Mouse (Mus musculus) T-cell, adult 2 months (primary cell): ENCODE measurements around the gene Setd7.
"Not testable (repeated sequence)": the region's sequence is repeated elsewhere in the genome, so short reads cannot be mapped to it uniquely, and the experiment has no call there.

Source experiments
- DNase-seq: peaks from one replicate; pipeline ENCODE4 v3.0.0; 2022; ENCODE audit warnings: low spot score

Gene Setd7

GRCm38 (mm10) chr3:51560511-51561108 lies at the start of gene Setd7:
Gene Setd7, minus strand, starts transcription at chr3:51560879.
- peak; percentile 73 for DNase-seq

- DNase-seq, result no peak
These were observed 43.8 kb upstream of the Setd7 start for GRCm38 (mm10) chr3:51604489-51604888.

DNA sequence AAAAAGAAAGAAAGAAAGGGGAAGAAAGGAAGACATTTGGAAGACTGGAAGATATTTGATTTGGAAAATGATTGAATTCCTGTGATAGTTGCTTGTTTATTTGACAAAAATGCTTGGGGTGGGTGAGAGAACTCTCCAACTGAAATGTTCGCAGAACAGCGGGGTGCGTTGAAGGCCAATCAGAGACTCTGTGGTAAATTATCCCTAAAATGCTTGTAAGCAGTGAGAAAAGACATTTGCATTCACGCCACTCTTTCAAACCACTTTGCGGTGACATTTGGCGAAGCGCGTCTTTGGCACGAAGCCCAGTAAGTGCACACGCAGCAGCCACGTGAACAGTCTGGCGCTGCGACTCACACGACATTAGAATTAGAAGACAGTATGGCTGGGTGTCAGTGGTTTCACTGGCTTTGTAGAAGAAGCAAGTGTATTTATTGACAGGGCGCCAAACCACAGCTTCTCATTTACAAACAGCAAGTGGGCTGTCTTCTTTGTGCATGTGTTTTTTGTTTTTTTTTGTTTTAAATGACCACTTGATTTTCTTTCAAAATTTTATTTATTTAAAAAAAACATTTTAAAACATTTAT lies 43.1 kb upstream of the Setd7 start:
- DNase-seq, result peak; percentile 52

GRCm38 (mm10) chr3:51601461-51601860 lies 40.8 kb upstream of the Setd7 start:
- DNase-seq, result no peak

- DNase-seq, result no peak
These were observed 40.0 kb upstream of the Setd7 start for GRCm38 (mm10) chr3:51600728-51601127.

- DNase-seq, result no peak
These were observed 38.5 kb upstream of the Setd7 start for GRCm38 (mm10) chr3:51599057-51599630.

- no peak for DNase-seq
These were observed 35.9 kb upstream of the Setd7 start for GRCm38 (mm10) chr3:51596538-51596937.

GRCm38 (mm10) chr3:51593506-51593905 lies 32.8 kb upstream of the Setd7 start:
- DNase-seq, result no peak

GRCm38 (mm10) chr3:51591591-51591990 lies 30.9 kb upstream of the Setd7 start:
- no peak for DNase-seq

DNA sequence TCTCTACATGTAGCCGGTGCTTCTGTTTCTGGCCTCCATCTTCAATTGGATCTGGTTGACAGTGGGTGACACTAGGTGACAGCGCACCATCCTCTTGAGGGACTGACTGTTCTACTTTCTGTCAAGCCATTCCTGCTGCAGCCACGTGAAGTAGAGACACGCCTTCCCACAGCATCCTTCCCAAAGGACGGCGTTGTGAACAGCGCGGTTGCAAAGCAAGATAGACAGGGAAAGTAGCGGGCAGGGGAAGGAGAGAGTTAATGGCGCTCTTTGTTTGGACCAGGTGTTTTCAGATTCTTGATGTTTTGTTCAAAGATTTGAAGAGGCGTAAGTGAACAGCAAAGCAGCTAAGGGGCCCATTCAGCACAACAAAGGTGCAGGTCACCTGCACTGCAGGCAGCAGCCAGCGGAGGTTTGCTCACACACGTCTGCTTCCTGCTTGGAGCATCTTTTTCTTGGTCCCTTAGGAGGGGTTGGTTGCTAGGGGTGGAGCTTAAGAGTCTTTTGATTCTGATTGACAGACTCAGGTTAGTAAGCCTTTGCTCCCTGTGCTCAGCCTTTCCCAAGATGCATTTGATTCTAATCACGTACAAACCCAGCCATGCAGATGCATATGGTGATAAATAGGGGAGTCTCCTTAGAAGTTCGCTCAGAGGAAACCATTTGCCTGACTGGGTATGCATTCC lies 29.7 kb upstream of the Setd7 start:
- no peak for DNase-seq

DNA sequence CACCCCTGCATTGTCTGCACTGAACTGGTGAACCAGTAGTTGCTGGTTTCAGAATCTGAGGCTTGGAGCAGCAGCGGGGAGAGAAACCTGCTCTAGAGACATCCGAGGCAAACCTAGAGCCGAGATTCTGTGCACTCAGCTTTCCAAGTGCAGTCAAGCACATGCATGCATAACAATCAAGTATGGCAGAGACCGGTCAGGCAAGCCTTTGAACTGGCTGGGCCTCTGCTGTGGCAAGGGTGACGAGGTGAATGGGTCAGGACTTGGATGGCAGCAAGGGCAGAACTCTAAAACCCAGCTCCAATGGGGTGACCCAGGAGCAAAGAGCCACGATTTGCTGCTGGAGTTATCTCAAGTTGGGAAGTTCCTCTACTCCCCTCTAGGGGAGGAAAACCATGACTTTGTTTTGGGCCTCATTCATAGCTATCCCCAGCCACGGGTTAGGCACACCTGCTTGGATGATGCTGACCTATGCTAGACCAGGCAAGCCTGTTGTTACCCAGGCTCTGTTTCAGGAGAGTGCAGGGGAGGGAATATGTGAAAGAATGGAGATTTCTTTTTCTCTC lies 27.1 kb upstream of the Setd7 start:
- no peak for DNase-seq

DNA sequence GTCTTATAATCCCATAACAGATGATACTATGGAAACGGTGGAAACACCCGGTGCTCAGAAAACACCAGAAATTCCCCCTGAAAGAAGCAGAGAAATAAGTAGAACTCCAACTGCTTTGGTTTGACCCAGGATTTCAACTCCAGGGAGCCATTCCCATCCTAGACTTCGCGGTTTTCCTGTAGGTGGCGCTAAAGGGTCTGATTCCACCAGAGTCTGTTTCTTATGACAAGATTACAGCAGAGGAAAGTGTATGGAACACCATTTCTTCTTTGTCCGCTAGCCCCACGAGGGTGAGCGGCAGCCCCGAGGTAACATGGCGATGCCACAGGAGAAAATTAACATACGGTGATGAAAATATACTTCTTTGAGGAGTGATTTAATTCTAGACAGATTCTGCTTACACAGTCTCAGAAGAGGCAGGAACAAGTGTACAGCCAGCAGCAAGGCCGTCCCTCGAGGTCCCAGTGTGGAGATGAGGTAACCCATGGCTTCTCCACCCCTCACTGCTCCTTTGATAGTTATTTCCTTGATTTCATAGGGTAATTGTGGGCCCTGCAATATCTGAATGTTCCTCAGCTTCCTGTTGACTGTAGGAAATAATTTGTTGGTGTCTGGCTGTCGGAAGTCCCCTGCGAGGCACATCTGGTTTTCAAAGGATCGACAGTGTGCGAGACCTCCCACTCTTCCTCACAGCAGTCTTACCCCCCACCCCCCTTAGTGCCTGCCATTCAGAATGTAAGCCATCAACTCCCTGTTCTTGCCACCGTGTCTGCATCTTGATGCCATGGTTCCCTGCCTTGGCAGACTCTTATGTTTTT lies 23.1 kb upstream of the Setd7 start:
- peak; percentile 58 for DNase-seq

DNA sequence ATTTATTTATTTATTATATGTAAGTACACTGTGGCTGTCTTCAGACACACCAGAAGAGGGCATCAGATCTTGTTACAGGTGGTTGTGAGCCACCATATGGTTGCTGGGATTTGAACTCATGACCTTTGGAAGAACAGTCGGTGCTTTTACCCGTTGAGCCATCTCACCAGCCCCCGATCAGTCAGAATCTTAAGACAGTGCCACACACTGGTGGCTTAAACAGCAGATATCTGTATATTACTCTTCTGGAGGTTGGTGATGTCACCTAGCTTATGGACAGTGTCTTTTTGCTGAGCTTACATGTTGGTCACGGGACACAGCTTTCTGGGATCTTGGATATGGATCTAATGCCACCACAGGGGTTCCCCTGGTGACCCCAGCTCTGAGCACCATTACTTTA lies 18.6 kb upstream of the Setd7 start:
- DNase-seq, result not testable (repeated sequence)

GRCm38 (mm10) chr3:51577816-51578749 lies 17.4 kb upstream of the Setd7 start:
- DNase-seq, result no peak

DNA sequence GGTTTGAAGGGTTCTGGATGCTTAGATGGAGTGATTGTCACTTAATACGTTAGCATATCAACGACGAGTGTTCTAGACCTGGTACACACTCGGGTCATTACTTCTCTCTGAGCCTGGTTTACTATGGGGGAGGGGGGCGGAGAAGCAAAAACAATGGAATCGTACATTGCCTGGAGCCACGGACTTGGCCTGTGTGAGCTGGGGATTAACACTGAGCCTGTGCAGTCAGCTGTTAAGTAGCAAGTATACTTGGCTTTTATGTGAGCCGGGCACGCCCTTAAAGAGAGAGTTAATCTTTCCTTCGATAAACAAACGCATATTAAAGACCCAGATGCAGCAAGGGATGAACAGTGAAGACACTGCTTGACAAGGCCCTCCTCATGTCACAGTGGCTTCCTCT lies 16.7 kb upstream of the Setd7 start:
- DNase-seq, result no peak

DNA sequence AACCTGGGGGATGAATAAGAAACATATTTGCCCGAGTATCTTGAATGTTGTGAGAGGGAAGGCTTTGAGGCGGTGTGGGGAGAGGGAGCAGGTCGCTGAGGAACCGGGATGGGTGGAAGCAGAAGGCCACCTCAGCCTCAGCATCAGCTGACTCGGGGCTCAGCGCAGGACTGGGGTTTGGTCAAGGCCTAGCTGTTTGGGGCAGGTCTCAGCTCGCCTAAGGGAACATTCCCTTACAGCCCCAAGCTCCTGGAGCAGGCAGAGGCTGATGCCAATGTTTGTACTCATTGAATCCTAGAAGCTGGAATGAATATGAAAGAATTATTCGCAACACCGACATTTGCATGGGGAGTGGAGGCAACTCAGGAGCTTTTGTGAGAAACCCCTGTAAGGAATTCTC lies 13.2 kb upstream of the Setd7 start:
- no peak for DNase-seq

DNA sequence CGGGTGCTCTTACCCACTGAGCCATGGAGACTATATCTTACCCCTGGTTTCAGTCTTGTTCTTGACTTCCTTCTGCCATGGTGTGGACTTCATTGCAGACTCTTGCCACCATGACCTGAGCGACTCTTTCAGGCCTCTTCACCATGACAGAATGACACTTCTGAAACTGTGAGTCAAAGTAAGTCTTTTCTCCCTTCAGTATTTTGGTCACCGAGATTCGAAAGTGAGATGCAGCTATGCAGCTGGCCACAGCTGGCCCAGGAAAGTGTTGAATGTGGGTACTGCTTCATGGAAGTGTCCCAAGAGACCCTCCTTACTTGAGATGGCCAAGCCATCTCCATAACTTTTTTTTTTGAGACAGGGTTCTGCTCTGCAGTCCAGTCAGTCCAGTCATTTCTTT lies 9.5 kb upstream of the Setd7 start:
- DNase-seq, result no peak

GRCm38 (mm10) chr3:51561993-51562385 lies 1.3 kb upstream of the Setd7 start:
- no peak for DNase-seq

DNA sequence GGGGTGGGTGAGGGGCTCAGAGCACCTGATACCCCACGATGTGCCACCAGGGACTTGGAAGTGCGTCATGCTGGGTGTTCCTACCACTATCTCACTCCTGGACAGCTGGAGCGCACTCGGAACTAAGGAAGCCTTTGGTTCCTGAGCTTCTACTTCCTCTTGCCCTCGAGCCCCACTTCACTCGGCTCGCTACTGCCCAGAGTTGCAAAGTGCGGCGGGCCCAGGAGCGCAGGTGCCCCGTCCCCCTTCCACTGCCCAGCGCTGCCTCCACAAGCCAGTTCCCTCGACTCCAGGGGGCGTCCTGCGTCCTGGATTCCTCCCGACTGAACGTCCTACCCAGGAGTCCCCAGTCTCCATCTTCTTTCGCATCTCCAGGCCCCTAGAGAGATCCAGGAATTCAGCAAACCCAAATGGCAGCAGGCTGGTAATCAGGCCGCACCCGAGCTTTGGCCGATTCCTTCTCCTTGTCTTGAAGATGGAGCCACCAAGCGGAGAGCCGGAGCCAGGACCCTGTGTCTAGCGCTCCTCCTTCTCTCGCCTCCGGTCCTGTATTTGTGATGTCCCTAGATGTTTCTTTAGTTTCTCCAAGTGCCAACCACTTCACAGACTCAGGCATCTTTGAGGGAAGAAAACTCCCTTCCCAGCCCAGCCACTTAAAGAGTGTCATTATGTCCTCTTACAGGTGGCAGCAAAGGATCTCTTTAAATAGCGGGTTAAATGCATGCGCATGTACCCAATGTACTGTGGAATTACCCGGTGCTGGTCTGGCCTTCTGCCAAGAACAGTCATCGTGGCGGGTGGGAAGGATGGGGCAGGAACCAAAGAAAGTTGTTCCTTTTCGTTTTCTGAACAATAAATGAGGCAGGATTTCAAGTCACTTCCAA lies 672 bp upstream of the Setd7 start:
- peak; percentile 76 for DNase-seq
